Mouse (Mus musculus): ENCODE data around the gene Cacna1s. TPM values are rescaled to one million over a fixed set of nuclear protein-coding genes. Genes with fewer than 3 reads are reported as not detected.
A peak's percentile ranks its signal among the peaks of the same experiment; 100 is the strongest.

Cacna1s gene
- 1.6 TPM in 1 of 2 replicates, not detected in the other for total RNA-seq (2017)

DNA sequence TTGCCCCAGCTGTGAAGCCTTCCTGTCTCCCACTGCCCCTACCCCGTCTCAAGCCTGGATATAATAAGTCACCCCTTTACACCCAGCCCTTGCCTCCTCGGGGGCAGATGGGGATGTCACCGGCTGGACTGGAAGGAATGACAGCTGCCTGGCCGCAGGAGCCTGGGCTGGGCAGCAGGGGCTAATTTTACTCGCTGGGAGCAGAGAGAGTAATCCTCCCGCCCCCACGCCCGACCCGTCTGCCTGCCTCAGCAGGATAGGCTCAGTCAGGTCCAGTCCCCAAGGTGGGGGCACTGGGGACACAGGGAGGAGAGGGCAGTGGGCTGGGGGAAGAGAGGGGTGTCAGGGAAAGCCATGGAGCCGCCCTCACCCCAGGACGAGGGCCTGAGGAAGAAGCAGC is at the start of gene Cacna1s:
Cacna1s (plus strand) TSS at position 204 of the 400 bp plus-strand sequence.
- no peak for ATAC-seq (replicated peaks in 1 of 2; ENCODE audit: insufficient read depth in 1 of 2, low FRiP score in 2 of 2, low TSS enrichment in 1 of 2, low read depth in 1 of 2, poor library complexity in 2 of 2, severe bottlenecking in 2 of 2)

DNA sequence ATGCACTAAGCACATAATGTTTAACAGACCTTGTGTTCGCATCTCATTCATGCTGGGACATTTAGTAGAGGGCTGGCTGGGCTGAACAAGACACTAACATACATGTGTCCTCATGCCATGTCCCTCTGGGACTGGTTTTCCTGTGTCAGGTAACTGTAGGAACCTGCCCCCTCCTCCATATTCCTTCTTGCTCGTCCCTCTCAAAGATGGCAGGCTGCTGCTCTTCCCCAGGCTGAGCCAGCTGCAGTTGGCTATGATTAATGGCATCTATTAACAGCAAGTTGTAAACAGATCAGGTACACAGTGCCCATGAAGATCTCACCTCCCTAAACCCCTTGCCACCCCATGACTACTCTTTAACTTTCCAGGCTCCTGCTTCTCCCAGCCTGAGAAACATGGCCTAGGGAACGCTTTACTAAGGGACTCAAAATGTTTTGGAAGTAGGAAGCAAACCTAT is 46.2 kb upstream of the Cacna1s start, which contains the start of gene Igfn1:
Igfn1 (minus strand) TSS at position 51 of the 457 bp plus-strand sequence.
- ATAC-seq (replicated peaks in 1 of 2; ENCODE audit: insufficient read depth in 1 of 2, low FRiP score in 2 of 2, low TSS enrichment in 1 of 2, low read depth in 1 of 2, poor library complexity in 2 of 2, severe bottlenecking in 2 of 2): no peak

DNA sequence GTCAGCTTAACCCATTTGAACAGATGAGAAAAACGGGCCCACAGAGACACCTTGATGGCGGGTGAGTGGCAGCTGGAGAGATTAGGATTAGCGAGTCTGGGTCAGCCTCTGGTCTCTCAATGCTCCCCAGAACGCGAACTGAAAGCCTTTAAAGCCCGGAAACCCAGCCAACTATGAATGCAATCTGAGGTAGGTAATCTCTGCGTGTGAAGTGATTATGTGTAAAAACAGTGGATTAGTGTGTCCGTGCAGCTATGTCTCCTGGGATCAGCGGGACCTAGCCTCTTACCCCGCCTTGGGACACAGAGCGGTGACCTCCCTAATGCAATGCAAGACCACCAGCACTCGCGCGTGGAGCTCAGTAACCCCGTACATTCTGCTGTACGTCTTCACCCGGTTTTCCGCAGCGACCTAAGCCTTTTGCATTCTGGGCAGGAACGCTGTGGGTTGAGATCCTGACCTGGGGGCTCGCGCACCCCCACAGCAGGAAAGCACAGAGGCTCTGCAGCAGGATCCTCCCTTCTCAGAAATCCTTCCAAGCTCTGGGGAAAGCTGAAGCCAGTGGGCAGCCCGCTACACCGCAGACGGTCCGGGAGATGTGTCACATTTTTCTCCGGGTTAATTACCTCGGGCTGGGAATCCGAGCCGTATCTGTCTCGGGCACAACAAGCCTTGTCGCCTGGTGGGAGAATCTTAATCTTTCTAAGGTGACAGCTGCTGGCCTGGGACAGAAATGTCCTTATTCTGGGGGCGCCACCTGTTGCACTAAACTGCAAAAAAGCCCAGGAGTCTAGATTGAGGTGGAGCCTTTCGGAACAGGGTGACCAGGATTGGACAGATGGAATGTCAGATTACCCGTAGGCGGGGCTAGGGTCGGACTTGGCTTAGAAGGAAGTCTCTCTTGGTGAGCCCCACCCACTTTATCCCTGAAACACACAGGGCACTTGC is 45.1 kb upstream of the Cacna1s start, which contains the start of gene Tmem9:
Tmem9 (plus strand) TSS at position 940 of the 948 bp plus-strand sequence.
- ATAC-seq (replicated peaks in 1 of 2; ENCODE audit: insufficient read depth in 1 of 2, low FRiP score in 2 of 2, low TSS enrichment in 1 of 2, low read depth in 1 of 2, poor library complexity in 2 of 2, severe bottlenecking in 2 of 2): peak; percentile 96 to 97

DNA sequence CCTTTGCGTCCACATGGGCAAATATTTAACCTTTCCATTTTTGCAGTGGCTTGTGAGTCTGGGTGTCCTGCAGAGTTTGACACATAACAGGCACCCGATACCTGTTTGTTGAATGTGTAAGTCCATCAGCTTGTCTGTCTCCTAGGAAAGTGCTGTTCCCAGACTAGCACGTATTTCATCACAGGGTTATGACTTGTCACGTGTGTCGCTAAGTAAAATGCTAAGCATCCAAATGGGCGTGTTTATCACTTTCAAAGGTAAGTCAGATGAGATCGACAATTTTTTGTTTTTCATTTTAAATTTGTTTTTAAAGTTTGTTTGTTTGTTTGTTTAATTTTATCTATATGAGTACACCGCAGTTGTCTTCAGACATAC is 44.4 kb upstream of the Cacna1s start:
- ATAC-seq (replicated peaks in 1 of 2; ENCODE audit: insufficient read depth in 1 of 2, low FRiP score in 2 of 2, low TSS enrichment in 1 of 2, low read depth in 1 of 2, poor library complexity in 2 of 2, severe bottlenecking in 2 of 2): 0 out of 4 replicates have a peak, but pooled peaks of 1 of the 2 experiments have one; percentile 27

DNA sequence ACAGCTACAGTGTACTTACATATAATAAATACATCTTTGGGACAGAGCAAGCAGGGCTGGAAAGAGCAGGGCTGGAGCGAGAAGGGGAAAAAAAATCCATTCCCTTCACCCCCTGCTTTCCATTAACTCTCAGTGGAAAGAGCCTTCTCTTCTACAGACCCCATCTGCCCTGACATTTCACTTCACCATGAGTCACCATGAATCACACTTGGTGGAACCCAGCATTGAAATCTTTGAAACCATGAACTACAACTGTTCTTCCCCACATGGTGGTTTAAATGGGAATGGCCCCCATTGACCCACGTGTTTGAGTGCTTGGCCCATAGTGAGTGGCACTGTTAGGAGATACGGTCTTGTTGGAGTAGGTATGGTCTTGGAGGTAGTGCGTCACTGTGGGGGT is 42.3 kb upstream of the Cacna1s start:
- ATAC-seq (replicated peaks in 1 of 2; ENCODE audit: insufficient read depth in 1 of 2, low FRiP score in 2 of 2, low TSS enrichment in 1 of 2, low read depth in 1 of 2, poor library complexity in 2 of 2, severe bottlenecking in 2 of 2): no peak

DNA sequence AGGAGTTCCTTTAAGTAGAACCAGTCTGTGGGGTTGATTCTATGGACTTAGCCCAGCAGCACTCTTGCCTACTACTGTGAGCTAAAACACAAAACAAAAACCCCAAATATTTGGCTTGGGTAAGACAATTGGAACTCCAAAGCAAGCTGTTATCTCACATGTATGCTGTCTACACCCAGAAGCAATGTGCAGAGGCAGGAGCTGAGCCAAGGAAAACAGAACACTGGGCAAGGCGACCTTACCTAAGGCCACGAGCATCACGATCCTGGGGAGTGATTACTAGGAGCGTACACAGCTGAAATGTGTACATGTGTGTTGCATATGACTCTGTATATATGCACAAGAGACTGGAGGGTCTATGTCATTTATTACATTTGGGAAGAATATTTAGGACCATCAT is 39.0 kb upstream of the Cacna1s start:
- no peak for ATAC-seq (replicated peaks in 1 of 2; ENCODE audit: insufficient read depth in 1 of 2, low FRiP score in 2 of 2, low TSS enrichment in 1 of 2, low read depth in 1 of 2, poor library complexity in 2 of 2, severe bottlenecking in 2 of 2)

DNA sequence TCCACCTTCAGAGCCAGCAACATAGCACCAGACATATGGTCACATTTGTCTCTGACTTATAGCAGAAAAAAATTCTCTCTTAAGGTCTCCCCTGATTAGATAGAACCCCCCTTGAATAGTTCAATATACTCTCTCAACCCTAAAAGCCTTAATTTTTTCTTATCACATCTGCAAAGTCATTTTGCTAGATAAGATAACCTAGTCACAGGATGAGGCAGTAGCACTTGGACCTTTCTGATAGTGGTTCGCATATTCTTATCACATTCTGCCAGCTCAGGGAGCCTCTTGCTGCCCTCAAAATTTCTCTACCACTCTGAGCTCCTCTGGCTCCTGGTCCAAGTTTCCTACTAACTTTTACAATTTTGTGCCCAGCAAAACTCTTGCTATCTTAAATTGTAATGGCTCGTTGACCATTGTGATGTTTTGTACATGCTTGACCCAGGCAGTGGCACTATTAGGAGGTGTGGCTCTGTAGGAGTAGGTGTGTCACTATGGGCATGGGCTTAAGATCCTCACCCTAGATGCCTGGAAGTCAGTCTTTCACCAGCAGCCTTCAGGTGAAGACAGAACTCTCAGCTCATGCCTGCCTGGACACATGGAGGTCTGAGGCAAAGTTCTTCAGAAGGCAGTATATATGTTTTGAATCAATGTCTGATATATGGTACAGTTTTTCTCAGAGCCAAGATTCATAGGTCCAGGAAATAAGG is 37.6 kb upstream of the Cacna1s start:
- ATAC-seq (replicated peaks in 1 of 2; ENCODE audit: insufficient read depth in 1 of 2, low FRiP score in 2 of 2, low TSS enrichment in 1 of 2, low read depth in 1 of 2, poor library complexity in 2 of 2, severe bottlenecking in 2 of 2): peak in 1 of 2 experiments; percentile 12; a peak in 1 of 4 replicates

DNA sequence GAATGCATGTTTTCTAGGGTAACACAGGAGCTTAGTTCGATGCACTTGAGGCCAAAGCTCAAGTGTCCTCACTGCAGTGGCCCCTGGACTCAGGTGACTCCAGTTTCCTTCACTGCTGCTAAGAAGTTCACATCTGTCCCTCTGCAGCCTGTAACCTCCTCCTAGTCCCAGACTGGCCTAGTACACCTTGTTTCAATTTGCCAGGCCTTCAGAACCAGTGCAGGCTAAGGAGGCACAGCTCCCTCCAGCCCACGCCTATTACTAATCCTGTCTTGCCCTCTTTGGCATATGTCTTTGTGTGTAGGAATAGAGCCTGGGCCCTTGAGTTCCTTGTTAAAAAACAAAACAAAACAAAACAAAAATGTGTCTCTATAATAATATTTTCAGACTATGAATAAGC is 35.2 kb upstream of the Cacna1s start:
- ATAC-seq (replicated peaks in 1 of 2; ENCODE audit: insufficient read depth in 1 of 2, low FRiP score in 2 of 2, low TSS enrichment in 1 of 2, low read depth in 1 of 2, poor library complexity in 2 of 2, severe bottlenecking in 2 of 2): 0 out of 4 replicates have a peak, but pooled peaks of 1 of the 2 experiments have one; percentile 8

DNA sequence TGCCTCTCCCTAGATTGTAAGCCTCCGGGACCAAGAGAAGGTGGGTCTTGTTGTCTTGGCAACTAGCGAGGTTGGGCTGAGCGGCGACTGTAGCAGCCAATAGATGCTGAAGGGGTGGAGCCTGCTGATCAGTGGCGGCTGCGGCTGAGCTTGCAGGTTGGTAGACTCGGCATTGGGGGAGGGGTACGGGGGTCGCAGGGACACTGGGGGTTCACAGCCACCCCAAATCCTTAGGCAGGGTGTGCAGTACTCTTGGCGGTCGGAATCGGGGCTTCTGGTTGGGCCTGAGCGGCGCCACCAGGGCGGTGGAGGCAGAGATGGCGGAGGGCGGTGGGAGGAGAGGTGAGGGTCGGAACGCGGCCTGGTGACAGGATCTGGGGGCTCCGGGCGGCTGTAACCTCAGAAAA is 34.6 kb upstream of the Cacna1s start:
- ATAC-seq (replicated peaks in 1 of 2; ENCODE audit: insufficient read depth in 1 of 2, low FRiP score in 2 of 2, low TSS enrichment in 1 of 2, low read depth in 1 of 2, poor library complexity in 2 of 2, severe bottlenecking in 2 of 2): peak; percentile 97 to 98

DNA sequence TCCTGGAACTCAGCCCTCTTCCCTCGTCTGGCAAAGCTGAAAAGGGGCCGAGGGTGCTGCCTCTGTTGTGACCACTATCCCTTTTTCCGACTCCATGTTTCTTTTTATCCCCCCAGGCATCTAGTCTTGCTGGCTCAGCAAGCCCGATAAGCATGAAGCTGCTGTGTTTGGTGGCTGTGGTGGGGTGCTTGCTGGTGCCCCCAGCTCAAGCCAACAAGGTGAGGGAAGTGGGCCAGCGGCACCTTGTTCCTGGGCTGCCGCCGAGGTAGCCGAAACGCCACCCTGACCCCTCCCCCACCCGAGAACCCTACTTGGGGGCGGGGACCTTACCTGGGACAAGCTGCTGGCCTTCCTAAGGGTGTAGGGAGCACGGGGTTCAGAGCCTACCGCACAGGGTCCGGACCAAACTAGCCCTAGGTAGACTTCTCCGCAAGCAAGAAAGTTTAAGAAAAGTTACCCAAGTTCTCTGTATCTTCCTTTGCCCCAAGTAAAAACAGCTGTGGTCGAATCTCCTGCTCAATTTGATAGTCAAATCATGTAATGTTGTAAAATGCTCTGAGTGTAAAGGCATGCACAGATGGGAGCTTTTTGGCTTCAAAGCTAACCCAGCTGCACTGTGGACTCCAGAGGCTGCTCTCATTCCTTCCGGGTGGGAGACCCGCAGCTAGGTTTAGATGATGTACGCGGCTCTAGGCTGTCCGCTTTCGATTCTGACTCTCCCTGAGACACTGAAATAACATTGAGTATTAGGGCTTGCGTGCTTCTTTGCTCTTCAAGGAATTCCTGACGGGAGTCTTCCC is 34.0 kb upstream of the Cacna1s start:
- peak in 1 of 2 experiments; percentile 23; a peak in 2 of 4 replicates for ATAC-seq (replicated peaks in 1 of 2; ENCODE audit: insufficient read depth in 1 of 2, low FRiP score in 2 of 2, low TSS enrichment in 1 of 2, low read depth in 1 of 2, poor library complexity in 2 of 2, severe bottlenecking in 2 of 2)

DNA sequence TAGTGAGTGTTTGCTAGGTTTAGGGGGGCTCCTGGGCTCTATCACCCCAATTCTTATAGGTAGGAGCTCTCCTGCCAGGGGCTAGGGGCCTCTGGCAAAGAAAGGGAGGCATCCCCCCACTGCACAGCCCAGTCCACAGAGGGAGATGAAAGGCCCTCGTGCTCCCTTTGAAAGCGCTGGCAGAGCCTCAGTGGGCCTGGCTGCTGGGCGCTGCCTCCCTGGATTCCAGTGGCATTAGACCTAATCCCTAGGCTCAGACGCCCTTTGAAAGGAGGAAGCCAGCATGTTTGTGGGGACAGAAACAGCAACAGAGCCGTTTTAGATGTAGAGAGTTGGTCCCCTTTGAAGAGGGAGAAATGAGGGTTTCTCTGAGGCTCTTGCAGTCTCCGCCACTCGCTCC is 22.3 kb upstream of the Cacna1s start:
- no peak for ATAC-seq (replicated peaks in 1 of 2; ENCODE audit: insufficient read depth in 1 of 2, low FRiP score in 2 of 2, low TSS enrichment in 1 of 2, low read depth in 1 of 2, poor library complexity in 2 of 2, severe bottlenecking in 2 of 2)

DNA sequence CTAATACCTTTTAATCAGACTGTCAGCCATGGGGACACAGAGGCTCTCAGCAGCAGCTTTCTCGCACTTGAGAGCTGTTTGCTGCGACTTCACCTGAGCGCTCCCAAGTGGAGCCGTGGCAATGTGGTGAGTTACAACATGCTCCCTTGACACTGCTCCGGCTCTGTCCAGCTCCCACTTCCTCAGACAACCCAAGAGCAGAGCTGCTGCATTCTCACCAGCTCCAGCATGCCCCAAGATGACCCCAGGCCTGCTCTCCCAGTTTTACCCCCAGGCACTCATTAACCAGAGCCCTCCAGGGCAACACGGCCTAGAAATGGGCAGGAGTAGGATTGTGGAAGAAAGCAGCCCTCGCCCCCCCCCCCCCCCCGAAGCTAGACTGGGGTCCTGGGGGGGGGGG is 20.9 kb upstream of the Cacna1s start:
- no peak for ATAC-seq (replicated peaks in 1 of 2; ENCODE audit: insufficient read depth in 1 of 2, low FRiP score in 2 of 2, low TSS enrichment in 1 of 2, low read depth in 1 of 2, poor library complexity in 2 of 2, severe bottlenecking in 2 of 2)

DNA sequence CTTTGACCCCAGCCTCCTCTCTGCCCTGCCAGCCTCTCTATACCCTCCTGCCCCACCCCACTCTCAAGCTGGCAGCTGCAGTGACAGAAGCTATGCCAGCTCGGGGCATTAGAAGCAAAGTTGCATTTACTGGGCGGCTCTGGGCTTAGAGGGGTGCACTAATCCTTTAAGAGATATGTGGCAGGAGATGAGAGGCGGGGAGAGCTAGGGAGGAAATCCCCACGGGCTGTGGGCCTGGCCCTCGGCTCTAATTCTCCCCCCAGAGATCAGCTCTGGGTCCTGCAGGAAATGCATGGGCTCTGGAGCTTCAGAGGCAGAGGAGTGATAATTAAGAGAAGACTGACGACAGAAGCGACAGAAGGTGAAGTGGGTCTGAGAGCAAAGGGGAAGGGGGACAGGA is 19.6 kb upstream of the Cacna1s start:
- no peak for ATAC-seq (replicated peaks in 1 of 2; ENCODE audit: insufficient read depth in 1 of 2, low FRiP score in 2 of 2, low TSS enrichment in 1 of 2, low read depth in 1 of 2, poor library complexity in 2 of 2, severe bottlenecking in 2 of 2)

DNA sequence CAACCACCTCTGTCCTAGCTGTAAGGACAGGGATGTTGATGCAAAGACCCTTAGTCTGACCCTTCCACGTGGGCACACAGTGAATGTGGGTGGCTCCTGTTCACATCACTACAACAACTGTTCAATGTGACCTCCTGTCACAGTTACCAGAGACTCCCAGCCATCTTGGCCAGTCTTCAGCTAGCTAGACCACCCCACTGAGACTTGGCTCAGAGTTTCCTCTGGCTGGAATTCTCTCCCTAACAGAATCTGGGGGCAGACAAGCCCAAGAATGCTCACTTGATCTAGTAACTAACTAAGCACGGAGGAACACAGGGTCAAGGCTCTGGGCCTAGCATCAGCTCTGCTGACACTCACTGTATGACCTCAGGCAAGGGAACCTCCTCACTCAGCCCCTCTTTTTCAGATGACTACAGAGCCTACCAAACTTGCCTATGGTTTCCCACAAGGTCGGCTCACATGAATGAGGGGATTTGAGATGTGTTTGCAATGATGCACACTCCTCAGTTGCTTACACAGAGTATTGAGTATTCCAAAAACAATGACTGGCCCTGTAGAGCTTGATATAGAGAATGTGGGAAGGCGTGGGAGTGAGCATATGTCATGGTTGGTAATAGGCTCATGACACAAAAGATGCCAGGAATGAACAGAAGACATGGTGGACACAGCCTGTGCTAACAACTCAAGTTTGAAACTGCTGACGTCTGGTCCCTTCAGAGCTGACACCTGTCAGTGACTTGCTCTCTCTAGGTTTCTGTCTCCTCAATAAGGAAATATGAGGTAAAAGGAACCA is 13.6 kb upstream of the Cacna1s start:
- ATAC-seq (replicated peaks in 1 of 2; ENCODE audit: insufficient read depth in 1 of 2, low FRiP score in 2 of 2, low TSS enrichment in 1 of 2, low read depth in 1 of 2, poor library complexity in 2 of 2, severe bottlenecking in 2 of 2): no peak

DNA sequence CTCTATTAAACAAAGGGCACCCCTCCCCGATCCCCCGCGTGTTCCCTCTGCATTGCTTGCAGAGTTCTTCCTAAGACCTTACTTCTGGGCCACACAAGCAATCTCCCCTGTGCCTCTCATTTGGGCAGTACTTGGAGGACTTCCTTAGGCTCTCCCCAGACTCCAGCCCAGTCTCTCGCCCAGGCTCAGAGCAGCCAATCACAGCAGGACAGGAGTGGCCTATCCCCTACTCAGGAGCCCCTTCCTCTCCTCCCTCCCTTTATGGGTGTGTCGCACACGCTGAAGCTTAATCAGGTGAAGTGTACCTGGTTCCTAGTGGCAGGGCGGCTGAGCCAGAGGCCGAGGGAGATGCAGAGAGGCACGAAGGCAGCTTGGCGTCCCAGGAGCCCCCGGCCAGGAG is 12.1 kb upstream of the Cacna1s start:
- ATAC-seq (replicated peaks in 1 of 2; ENCODE audit: insufficient read depth in 1 of 2, low FRiP score in 2 of 2, low TSS enrichment in 1 of 2, low read depth in 1 of 2, poor library complexity in 2 of 2, severe bottlenecking in 2 of 2): no peak

DNA sequence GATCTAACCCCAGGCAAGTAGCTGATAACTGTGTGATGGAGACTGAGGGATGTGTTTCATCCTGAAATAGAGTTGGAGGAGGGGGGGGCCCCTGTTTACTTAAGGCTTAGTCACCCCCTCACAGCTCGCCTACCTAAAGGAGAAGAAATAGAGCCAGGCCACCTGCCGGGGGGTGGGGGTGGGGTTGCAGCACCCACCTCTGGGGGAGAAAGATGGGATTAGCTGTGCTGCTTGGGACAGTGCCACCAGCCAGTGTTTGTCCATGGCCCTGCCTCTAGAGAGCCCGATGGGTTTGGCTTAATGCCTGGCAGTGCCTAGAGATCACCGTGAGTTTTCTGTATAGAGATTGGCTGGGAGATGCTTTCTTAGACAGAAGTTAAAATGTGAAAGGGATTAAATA is 11.7 kb upstream of the Cacna1s start:
- ATAC-seq (replicated peaks in 1 of 2; ENCODE audit: insufficient read depth in 1 of 2, low FRiP score in 2 of 2, low TSS enrichment in 1 of 2, low read depth in 1 of 2, poor library complexity in 2 of 2, severe bottlenecking in 2 of 2): no peak

DNA sequence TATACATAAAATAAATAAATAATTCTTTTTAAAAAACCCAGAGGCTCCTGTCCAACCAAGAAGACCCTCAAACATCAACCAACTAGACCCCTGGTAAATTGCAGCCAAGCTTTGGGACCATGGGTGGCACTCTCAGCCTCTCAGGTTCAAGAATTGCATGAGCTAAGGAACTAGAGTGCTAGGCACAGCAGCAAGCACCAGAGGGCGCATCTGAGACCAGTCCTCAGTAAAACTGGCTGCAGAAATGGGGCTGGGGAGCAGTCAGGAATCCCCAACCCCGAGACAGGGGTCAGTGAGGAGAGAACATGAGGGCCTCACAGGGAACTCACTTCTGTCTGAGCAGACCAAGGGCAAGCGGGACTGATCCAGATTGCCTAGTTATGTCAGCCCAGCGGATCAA is 6.8 kb upstream of the Cacna1s start:
- ATAC-seq (replicated peaks in 1 of 2; ENCODE audit: insufficient read depth in 1 of 2, low FRiP score in 2 of 2, low TSS enrichment in 1 of 2, low read depth in 1 of 2, poor library complexity in 2 of 2, severe bottlenecking in 2 of 2): peak; percentile 63 to 69; a peak in 3 of 4 replicates
